Comparison of ENCODE assay signal across 8 mouse cellular contexts in genomic region chr11:76493167-76493566, GRCm38 (mm10).
DNase-seq lines count a peak whose midpoint lies in the region; ATAC-seq and TF ChIP-seq lines count a peak whose summit lies in the region.

No protein-coding gene starts in this region.

- ATAC-seq in embryonic facial prominence, embryonic 11.5 days (replicated peaks; ENCODE audit: insufficient number of reproducible peaks, low FRiP score, low TSS enrichment, low read depth): no peak
- no peak for ATAC-seq in hindbrain, embryonic 16.5 days
- 0 out of 2 replicates have a peak, but pooled peaks have one; percentile 13 for ATAC-seq in midbrain, embryonic 15.5 days (replicated peaks)

- 76% methylated on average over 4 of the region's 4 CpGs for WGBS in embryonic facial prominence, embryonic 11.5 days
- WGBS in hindbrain, embryonic 16.5 days: 73% methylated on average over 4 of the region's 4 CpGs
- WGBS in midbrain, embryonic 15.5 days: 82% methylated on average over 4 of the region's 4 CpGs

- peak overlapping the region; percentile 53 for H3K4me3 ChIP-seq in layer of hippocampus, adult 2 months
- no peak overlapping the region for H3K4me3 ChIP-seq in embryonic facial prominence, embryonic 11.5 days (ENCODE audit: low read depth, low read length)
- peak overlapping the region; percentile 68 for H3K4me3 ChIP-seq in hindbrain, embryonic 16.5 days (ENCODE audit: low read length)
- H3K4me3 ChIP-seq in midbrain, embryonic 15.5 days: peak overlapping the region; percentile 59

- DNase-seq in layer of hippocampus, adult 2 months (ENCODE audit: low spot score in 2 of 2): no peak
- DNase-seq in layer of hippocampus, adult 18-20 months (ENCODE audit: low spot score in 2 of 2): no peak
- DNase-seq in embryonic facial prominence, embryonic 11.5 days (ENCODE audit: low spot score): no peak
- no peak for DNase-seq in adrenal gland, postnatal 36 days
- no peak for DNase-seq in cerebellum, adult 8-10 months
- no peak for DNase-seq in layer of hippocampus, adult 9-10 months (ENCODE audit: low spot score)

- no peak overlapping the region; the same call in 1 of the 2 replicates for H3K9ac ChIP-seq in embryonic facial prominence, embryonic 11.5 days (replicated peaks; ENCODE audit: low read length)
- H3K9ac ChIP-seq in hindbrain, embryonic 16.5 days (ENCODE audit: low read depth, low read length): peak overlapping the region; percentile 91
- peak overlapping the region; percentile 74; the same call in 1 of the 2 replicates for H3K9ac ChIP-seq in midbrain, embryonic 15.5 days

- peaks cover 2% of the 10 kb centered on the region; the same call in 1 of the 2 replicates for H3K4me1 ChIP-seq in embryonic facial prominence, embryonic 11.5 days (ENCODE audit: control insufficient read depth, insufficient read depth, low read length)
- H3K4me1 ChIP-seq in hindbrain, embryonic 16.5 days (ENCODE audit: control insufficient read depth, insufficient read depth, low read depth, low read length): peaks cover 54% of the 10 kb centered on the region
- H3K4me1 ChIP-seq in midbrain, embryonic 15.5 days: peaks cover 54% of the 10 kb centered on the region

- H3K9me3 ChIP-seq in embryonic facial prominence, embryonic 11.5 days (replicated peaks; ENCODE audit: control insufficient read depth, low read length): no peaks in the 10 kb centered on the region
- no peaks in the 10 kb centered on the region for H3K9me3 ChIP-seq in hindbrain, embryonic 16.5 days (ENCODE audit: control insufficient read depth, low read length)
- H3K9me3 ChIP-seq in midbrain, embryonic 15.5 days: no peaks in the 10 kb centered on the region

- no peaks in the 10 kb centered on the region for H3K27me3 ChIP-seq in embryonic facial prominence, embryonic 11.5 days (ENCODE audit: control insufficient read depth, insufficient read depth, low read length)
- no peaks in the 10 kb centered on the region for H3K27me3 ChIP-seq in hindbrain, embryonic 16.5 days (replicated peaks; ENCODE audit: control insufficient read depth, insufficient read depth, low read length)
- no peaks in the 10 kb centered on the region for H3K27me3 ChIP-seq in midbrain, embryonic 15.5 days (replicated peaks)

- H3K36me3 ChIP-seq in embryonic facial prominence, embryonic 11.5 days (replicated peaks; ENCODE audit: control insufficient read depth, insufficient read depth, low read depth, low read length): no peaks in the 10 kb centered on the region
- no peaks in the 10 kb centered on the region for H3K36me3 ChIP-seq in hindbrain, embryonic 16.5 days (ENCODE audit: control insufficient read depth, insufficient read depth, low read length)
- H3K36me3 ChIP-seq in midbrain, embryonic 15.5 days (replicated peaks): no peaks in the 10 kb centered on the region

- peak overlapping the region; percentile 78 for H3K4me2 ChIP-seq in embryonic facial prominence, embryonic 11.5 days (ENCODE audit: low read depth, low read length)
- H3K4me2 ChIP-seq in hindbrain, embryonic 16.5 days (ENCODE audit: low read length): peak overlapping the region; percentile 63
- peak overlapping the region; percentile 78 for H3K4me2 ChIP-seq in midbrain, embryonic 15.5 days

- no peak for TF ChIP-seq CTCF in layer of hippocampus, adult 2 months (conservative IDR thresholded peaks at IDR 0.05)

- H3K27ac ChIP-seq in layer of hippocampus, adult 2 months: peak overlapping the region; percentile 96
- no peak overlapping the region for H3K27ac ChIP-seq in embryonic facial prominence, embryonic 11.5 days (replicated peaks; ENCODE audit: low read depth, low read length)
- peak overlapping the region; percentile 97 for H3K27ac ChIP-seq in hindbrain, embryonic 16.5 days (ENCODE audit: low read depth, low read length)
- peak overlapping the region; percentile 93 for H3K27ac ChIP-seq in midbrain, embryonic 15.5 days
